Mouse (Mus musculus) neural tube, embryonic 13.5 days (tissue): ENCODE measurements around the gene Cyp2w1. TPM values are rescaled to one million over a fixed set of nuclear protein-coding genes. Genes with fewer than 3 reads are reported as not detected.

Experiments
- ATAC-seq: fragments of 200-750 bp; cut with Nextera tagmentation; 2 replicates; pipeline ENCODE4 v1.8.0; 2017; ENCODE audit warnings: low read depth, mild to moderate bottlenecking, moderate TSS enrichment, moderate library complexity
- H3K27ac ChIP-seq: fragments of 300-500 bp; sonication (generic); replicated peaks from 2 replicates; pipeline ENCODE4 v1.5.1; 2015; ENCODE audit warnings: moderate library complexity, mild to moderate bottlenecking, inconsistent platforms
- H3K27me3 ChIP-seq: fragments of 300-500 bp; sonication (generic); 2 replicates; pipeline ENCODE4 v1.6.1; 2015; ENCODE audit warnings: mild to moderate bottlenecking, inconsistent platforms
- H3K36me3 ChIP-seq: fragments of 300-500 bp; sonication (generic); 2 replicates; pipeline ENCODE4 v1.6.1; 2015; ENCODE audit warnings: mild to moderate bottlenecking, inconsistent platforms
- H3K4me1 ChIP-seq: fragments of 300-500 bp; sonication (generic); replicated peaks from 2 replicates; pipeline ENCODE4 v1.6.1; 2015; ENCODE audit warnings: inconsistent platforms
- H3K4me2 ChIP-seq: fragments of 300-500 bp; sonication (generic); 2 replicates; pipeline ENCODE4 v1.6.1; 2015; ENCODE audit warnings: inconsistent platforms, mild to moderate bottlenecking, moderate library complexity
- H3K4me3 ChIP-seq: fragments of 300-500 bp; sonication (generic); 2 replicates; pipeline ENCODE4 v1.5.1; 2015; ENCODE audit warnings: mild to moderate bottlenecking, inconsistent platforms
- H3K9ac ChIP-seq: fragments of 300-500 bp; sonication (generic); 2 replicates; pipeline ENCODE4 v1.6.1; 2015; ENCODE audit warnings: moderate library complexity, mild to moderate bottlenecking, inconsistent platforms
- H3K9me3 ChIP-seq: fragments of 300-500 bp; sonication (generic); 2 replicates; pipeline ENCODE4 v1.6.1; 2016; ENCODE audit warnings: inconsistent platforms
- WGBS: fragments of 180-500 bp; shearing (Covaris S2); methylation state at CpG from one replicate; pipeline ENCODE4 v1.1.7; 2015; 5-methylcytosine and 5-hydroxymethylcytosine counted together
- polyA plus RNA-seq: library from polyadenylated mRNA; unstranded; fragments of >200 nt; fragmentation: Nextera tagmentation; extraction: Ambion mirVana; gene quantifications from 2 replicates; pipeline ENCODE4 v1.2.1, GENCODE M21; 2015

Gene Cyp2w1
- polyA plus RNA-seq, 1 experiment from 2014 or later, result not detected

DNA sequence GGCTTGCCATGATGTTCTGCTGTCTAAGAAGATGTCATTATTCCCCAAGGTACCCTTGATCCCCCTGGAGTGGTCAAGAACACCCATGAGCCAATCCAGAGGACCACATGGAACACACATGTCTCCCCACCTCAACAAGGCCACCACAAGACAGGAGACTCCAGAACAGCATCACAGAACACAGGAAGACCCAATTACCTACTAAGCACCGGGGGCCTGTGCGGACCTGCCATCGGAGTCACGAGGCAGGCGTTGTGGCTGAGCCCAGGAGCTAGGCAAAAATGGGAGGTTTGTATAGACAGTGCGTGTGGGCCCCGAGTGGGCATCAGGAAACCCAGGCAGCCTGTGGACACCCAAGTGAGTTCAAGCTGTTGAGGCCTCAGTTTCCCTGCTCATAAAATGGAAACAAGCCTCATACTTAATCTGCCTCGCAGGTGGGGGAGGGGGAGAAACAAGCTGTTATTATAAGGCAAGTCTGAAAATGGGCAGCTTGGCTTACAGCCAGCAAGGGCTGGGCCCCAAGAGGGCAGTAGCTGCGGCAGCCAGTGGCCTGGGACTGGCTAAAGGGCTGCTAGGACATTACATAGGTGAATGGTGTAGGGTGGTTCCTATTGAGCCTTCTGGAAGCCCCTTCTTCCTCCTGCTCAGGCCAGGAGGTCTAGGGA is 29.0 kb upstream of the Cyp2w1 start:
- H3K27me3 ChIP-seq, result peaks cover 48% of the 10 kb centered on the region
- peak overlapping the region; percentile 75 for H3K4me3 ChIP-seq
- 0 out of 2 replicates have a peak overlapping the region, but pooled peaks have one; percentile 71 for H3K27ac ChIP-seq
- WGBS, result 82% methylated on average over 9 of the region's 9 CpGs
- peak overlapping the region; percentile 90 for H3K4me2 ChIP-seq
- ATAC-seq, result no peak
- H3K9me3 ChIP-seq, result no peaks in the 10 kb centered on the region
- H3K36me3 ChIP-seq, result no peaks in the 10 kb centered on the region
- H3K4me1 ChIP-seq, result peaks cover 24% of the 10 kb centered on the region
- no peak overlapping the region for H3K9ac ChIP-seq

DNA sequence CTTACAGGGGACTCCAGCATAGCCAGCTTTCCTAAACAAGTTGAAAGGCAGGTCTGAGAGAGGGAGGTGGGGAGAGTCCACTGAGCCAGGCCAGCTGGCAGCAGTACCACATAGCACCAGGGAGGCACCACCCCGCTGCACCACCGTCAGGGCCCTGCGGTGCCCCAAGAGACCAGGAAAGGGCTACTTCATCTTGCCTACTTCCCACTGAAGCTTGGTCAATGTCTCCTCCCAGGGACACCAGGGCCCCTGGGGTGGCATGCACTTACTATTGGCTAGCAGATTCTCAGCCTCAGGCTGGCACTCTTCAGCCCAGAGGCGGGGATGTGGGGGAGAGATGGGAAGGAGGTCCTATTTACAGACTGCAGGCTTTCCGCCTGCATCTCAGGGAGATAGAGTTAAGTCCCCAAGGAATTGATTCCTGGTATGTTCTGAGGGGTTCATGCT is 28.3 kb upstream of the Cyp2w1 start:
- H3K4me2 ChIP-seq, result peak overlapping the region; percentile 90
- H3K27me3 ChIP-seq, result peaks cover 50% of the 10 kb centered on the region
- 62% methylated on average over 5 of the region's 5 CpGs for WGBS
- peak overlapping the region; percentile 75 for H3K4me3 ChIP-seq
- ATAC-seq, result peak; percentile 26; the same call in 1 of the 2 replicates
- H3K4me1 ChIP-seq, result peaks cover 24% of the 10 kb centered on the region
- no peaks in the 10 kb centered on the region for H3K36me3 ChIP-seq
- H3K27ac ChIP-seq, result peak overlapping the region; percentile 71; the same call in 1 of the 2 replicates
- no peaks in the 10 kb centered on the region for H3K9me3 ChIP-seq
- H3K9ac ChIP-seq, result peak overlapping the region; percentile 86

DNA sequence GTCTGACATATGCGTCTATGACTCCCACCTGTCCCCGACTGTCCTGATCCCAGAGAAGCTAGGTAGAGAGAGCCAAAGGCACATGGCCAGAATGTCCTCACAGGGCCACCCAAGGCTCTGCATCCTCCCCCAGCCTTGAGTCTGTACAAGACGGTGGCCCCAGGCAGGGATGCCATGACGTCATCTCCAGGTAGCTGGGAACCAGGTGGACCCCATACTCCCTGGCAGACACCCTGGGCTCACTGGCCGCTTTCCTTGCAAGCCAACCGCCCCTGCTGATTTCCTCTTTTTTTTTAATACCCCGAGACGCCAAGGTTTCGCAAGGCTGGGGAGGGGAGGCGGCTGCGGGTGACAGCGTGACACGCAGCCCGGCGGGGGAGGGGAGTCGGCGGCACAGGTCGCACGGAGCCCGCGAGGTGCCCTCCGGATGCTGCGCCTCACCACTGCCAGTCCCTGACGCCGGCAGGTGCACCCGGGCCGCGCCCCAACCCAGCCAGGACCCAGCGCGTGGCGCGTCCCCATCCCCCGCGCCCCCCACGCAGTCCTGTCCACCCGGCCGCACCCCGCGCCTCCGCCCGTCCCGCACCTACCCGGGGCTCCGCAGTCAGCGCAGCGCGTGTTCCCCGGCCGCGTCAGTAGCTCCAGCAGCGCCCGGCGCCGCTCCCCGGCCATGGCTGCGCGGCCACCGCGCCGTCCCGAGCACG is 27.6 kb upstream of the Cyp2w1 start:
- H3K27me3 ChIP-seq, result peaks cover 52% of the 10 kb centered on the region

GRCm38 (mm10) chr5:139325395-139325966 is 26.9 kb upstream of the Cyp2w1 start, which contains the start of gene Adap1:
Gene Adap1, minus strand, starts transcription at chr5:139325622.
- Histone ChIP-seq H3K4me3 (peak within 1 kb of the TSS; percentile 75), H3K9ac (peak within 1 kb of the TSS; percentile 86), H3K36me3 (no peaks in the 10 kb centered on the region), H3K4me1 (peaks cover 24% of the 10 kb centered on the region), H3K9me3 (no peaks in the 10 kb centered on the region), H3K4me2 (peak within 1 kb of the TSS; percentile 90), H3K27me3 (peaks cover 52% of the 10 kb centered on the region), H3K27ac (peak within 1 kb of the TSS; percentile 71)
- ATAC-seq, result peak; percentile 84
- 3% methylated on average over 56 of the region's 61 CpGs for WGBS

More for the DNA sequence above, 27.6 kb upstream of the Cyp2w1 start:
- peak; percentile 73 for ATAC-seq
- Histone ChIP-seq H3K4me3 (peak overlapping the region; percentile 75), H3K27ac (peak overlapping the region; percentile 71), H3K36me3 (no peaks in the 10 kb centered on the region), H3K9me3 (no peaks in the 10 kb centered on the region), H3K9ac (peak overlapping the region; percentile 86), H3K4me1 (peaks cover 24% of the 10 kb centered on the region), H3K4me2 (peak overlapping the region; percentile 90)
- WGBS, result 4% methylated on average over 31 of the region's 62 CpGs

- WGBS, result 61% methylated on average over 13 of the region's 13 CpGs
- Histone ChIP-seq H3K4me3 (peak overlapping the region; percentile 75; the same call in 1 of the 2 replicates), H3K27me3 (peaks cover 52% of the 10 kb centered on the region)
These were observed 26.2 kb upstream of the Cyp2w1 start for GRCm38 (mm10) chr5:139326111-139326696.

GRCm38 (mm10) chr5:139326986-139327633 is 25.3 kb upstream of the Cyp2w1 start:
- no peak for ATAC-seq
- Histone ChIP-seq H3K27me3 (peaks cover 52% of the 10 kb centered on the region), H3K4me2 (no peak overlapping the region), H3K9ac (no peak overlapping the region), H3K4me1 (peaks cover 24% of the 10 kb centered on the region), H3K27ac (no peak overlapping the region), H3K9me3 (no peaks in the 10 kb centered on the region), H3K4me3 (no peak overlapping the region), H3K36me3 (no peaks in the 10 kb centered on the region)
- WGBS, result 77% methylated on average over 7 of the region's 7 CpGs

More at GRCm38 (mm10) chr5:139326111-139326696, 26.2 kb upstream of the Cyp2w1 start:
- H3K4me1 ChIP-seq, result peaks cover 24% of the 10 kb centered on the region
- peak overlapping the region; percentile 90; the same call in 1 of the 2 replicates for H3K4me2 ChIP-seq
- H3K36me3 ChIP-seq, result no peaks in the 10 kb centered on the region
- H3K9me3 ChIP-seq, result no peaks in the 10 kb centered on the region
- H3K27ac ChIP-seq, result no peak overlapping the region
- no peak for ATAC-seq
- peak overlapping the region; percentile 86; the same call in 1 of the 2 replicates for H3K9ac ChIP-seq

DNA sequence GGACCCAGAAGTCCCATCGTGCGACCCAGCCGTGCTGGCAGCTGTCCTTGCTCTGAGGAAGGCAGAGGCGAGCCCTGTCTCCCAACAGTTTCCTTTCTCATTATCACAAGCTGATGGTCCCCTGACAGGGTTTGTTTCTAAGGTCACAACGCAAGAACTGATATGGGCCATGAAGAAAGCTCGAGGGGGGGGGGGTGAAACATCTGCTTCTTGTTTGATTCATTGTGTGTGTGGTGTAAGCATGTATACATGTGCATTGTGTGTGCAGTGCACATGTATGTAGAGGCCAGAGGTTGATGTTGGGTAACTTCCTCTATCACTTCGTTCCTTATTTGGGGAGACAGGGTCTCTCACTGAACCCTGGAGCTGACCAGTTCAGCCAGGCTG is 24.8 kb upstream of the Cyp2w1 start:
- Histone ChIP-seq H3K4me2 (no peak overlapping the region), H3K27ac (no peak overlapping the region), H3K4me3 (no peak overlapping the region), H3K27me3 (peaks cover 52% of the 10 kb centered on the region), H3K4me1 (peaks cover 23% of the 10 kb centered on the region), H3K9me3 (no peaks in the 10 kb centered on the region), H3K9ac (no peak overlapping the region), H3K36me3 (no peaks in the 10 kb centered on the region)
- ATAC-seq, result no peak
- 72% methylated on average over 7 of the region's 7 CpGs for WGBS

DNA sequence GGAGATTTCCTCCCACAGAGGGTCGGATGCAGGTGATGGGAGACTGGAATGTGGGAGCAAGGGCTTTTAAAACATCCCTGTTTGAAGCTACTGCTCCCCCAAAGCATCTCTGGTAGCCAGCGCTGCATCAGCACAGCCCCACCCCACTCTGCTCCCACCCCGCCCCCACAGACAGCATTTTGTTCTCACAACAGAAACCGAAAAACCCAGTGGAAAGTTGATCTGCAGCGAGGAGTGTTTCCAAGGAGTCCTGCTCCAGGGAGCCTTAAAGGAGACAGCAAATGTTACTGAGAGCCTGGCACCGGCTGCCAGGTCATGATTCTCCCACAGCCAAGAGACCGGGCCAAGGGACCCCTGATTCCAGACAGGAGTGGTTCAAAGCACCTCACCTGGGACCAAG is 21.7 kb upstream of the Cyp2w1 start:
- Histone ChIP-seq H3K27me3 (peaks cover 26% of the 10 kb centered on the region), H3K9me3 (no peaks in the 10 kb centered on the region), H3K4me1 (no peaks in the 10 kb centered on the region), H3K4me2 (no peak overlapping the region), H3K4me3 (no peak overlapping the region), H3K36me3 (peaks cover 14% of the 10 kb centered on the region), H3K27ac (no peak overlapping the region), H3K9ac (no peak overlapping the region)
- no peak for ATAC-seq
- 73% methylated on average over 7 of the region's 7 CpGs for WGBS

DNA sequence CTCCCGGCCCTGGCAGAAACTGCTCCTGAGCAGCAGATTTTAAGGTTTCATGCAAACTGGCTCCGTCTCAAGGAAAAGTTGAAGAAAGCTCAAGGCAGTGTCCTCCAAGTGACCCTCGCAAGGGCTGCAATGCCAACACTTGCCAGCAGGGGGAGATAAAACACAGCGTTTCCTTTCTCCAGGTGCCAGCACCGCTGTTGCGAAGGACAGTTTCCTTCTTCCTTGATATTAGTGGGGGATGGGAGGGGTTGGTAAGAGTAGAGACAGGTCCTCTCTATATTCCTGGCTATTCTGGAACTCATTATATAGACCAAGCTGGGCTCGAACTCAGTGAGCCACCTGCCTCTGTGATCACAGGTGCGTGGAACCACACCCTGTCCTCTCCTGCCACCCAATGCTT is 20.7 kb upstream of the Cyp2w1 start:
- Histone ChIP-seq H3K27me3 (peaks cover 16% of the 10 kb centered on the region), H3K4me2 (no peak overlapping the region), H3K4me1 (no peaks in the 10 kb centered on the region), H3K9me3 (no peaks in the 10 kb centered on the region), H3K36me3 (peaks cover 24% of the 10 kb centered on the region), H3K9ac (no peak overlapping the region), H3K27ac (no peak overlapping the region), H3K4me3 (no peak overlapping the region)
- no peak for ATAC-seq
- 23% methylated on average over 8 of the region's 8 CpGs for WGBS

GRCm38 (mm10) chr5:139332590-139333272 is 19.7 kb upstream of the Cyp2w1 start:
- no peak overlapping the region for H3K27ac ChIP-seq
- peaks cover 6% of the 10 kb centered on the region; the same call in 1 of the 2 replicates for H3K27me3 ChIP-seq
- H3K9ac ChIP-seq, result no peak overlapping the region
- H3K4me1 ChIP-seq, result no peaks in the 10 kb centered on the region
- 90% methylated on average over 8 of the region's 8 CpGs for WGBS
- no peak overlapping the region for H3K4me2 ChIP-seq
- no peaks in the 10 kb centered on the region for H3K9me3 ChIP-seq
- ATAC-seq, result no peak
- H3K36me3 ChIP-seq, result peaks cover 34% of the 10 kb centered on the region
- H3K4me3 ChIP-seq, result no peak overlapping the region
